Mouse (Mus musculus): Measurements from ENCODE around the gene Tmem184b.
A peak's percentile ranks its signal among the peaks of the same experiment; 100 is the strongest.

Tmem184b gene

GRCm38 (mm10) chr15:79396736-79397135 lies 6.6 kb downstream of the Tmem184b start:
- DNase-seq: no peak

DNA sequence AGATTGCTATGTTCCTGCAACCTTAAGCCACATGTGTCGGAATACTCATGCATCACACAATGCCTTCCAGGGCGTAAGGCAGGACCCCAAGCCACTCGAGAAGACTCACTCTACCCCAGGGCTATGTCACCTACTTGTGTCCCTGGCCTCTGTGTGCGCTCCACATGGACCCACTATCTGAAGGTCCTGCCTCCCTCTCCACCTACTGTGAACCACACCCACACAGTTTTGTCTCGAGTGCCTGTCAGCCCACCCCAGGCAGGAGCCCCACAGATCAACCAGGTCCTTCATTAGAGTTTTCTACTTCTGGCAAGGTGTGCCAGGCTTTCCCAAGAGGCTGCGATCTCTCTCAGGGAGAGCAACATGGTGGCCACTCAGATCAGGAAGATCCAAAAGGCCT lies 8.1 kb downstream of the Tmem184b start:
- no peak for DNase-seq

DNA sequence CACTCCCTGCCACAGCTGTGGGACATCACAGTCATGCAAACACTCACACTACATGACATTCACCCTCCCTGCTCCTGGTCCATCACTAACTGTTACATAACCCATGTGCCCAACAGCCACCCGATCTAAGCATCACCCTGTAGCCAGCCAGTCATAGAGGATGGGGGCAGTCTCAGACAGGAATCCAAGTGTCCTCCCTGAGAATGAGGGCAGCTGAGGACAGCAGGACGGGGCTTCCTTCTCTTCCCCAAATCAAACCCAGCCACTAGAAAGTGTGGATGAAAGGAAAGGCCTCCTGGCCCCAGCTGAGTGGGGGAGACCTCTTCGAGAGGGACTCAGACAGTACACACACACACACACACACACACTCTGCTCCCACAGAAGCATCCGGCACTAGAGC lies 8.5 kb downstream of the Tmem184b start:
- no peak for DNase-seq

DNA sequence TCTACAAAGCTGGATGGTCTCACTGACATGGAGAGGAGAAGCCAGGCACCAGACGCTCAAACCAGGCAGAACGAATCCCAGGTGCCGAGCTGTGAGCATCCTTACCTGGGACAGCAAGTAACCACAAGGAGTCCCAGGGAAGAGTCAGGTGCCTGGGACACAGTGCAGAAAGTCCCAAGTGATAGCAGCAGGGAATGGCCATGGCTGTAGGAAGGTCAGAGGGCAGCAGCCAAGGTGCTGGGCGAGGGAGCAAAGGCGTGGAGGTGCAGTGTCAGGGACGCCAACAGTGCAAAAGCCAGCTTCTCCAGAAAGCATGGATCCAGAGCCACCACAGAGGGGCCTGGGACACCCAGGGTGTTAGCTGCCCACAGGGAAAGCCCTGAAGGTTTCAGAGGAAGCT lies 10.3 kb downstream of the Tmem184b start:
- DNase-seq: no peak

GRCm38 (mm10) chr15:79392527-79392926 lies 10.8 kb downstream of the Tmem184b start:
- DNase-seq: no peak

GRCm38 (mm10) chr15:79391447-79392093 lies 11.8 kb downstream of the Tmem184b start:
- no peak for DNase-seq

GRCm38 (mm10) chr15:79390434-79390833 lies 12.9 kb downstream of the Tmem184b start:
- DNase-seq: no peak

DNA sequence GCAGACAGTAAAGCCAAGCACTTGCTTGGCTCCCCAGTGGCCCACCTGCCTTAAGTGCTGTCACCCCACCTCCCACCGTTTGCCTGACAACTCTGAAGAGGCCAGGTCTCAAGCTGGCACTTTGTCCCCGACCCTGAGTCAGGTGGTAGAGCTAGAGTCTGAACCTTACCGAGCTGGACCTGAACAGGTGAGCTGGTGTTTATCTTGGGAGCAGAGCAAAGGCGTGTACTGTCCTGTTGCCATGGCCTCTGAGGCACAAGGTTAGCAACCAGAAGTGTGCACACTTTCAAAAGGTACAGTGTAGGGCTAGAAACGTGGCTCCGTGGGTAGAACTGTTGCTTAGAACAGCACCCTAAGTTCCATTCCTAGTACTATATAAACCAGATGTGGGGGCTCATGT lies 15.2 kb downstream of the Tmem184b start:
- no peak for DNase-seq

GRCm38 (mm10) chr15:79387611-79388010 lies 15.8 kb downstream of the Tmem184b start:
- no peak for DNase-seq

DNA sequence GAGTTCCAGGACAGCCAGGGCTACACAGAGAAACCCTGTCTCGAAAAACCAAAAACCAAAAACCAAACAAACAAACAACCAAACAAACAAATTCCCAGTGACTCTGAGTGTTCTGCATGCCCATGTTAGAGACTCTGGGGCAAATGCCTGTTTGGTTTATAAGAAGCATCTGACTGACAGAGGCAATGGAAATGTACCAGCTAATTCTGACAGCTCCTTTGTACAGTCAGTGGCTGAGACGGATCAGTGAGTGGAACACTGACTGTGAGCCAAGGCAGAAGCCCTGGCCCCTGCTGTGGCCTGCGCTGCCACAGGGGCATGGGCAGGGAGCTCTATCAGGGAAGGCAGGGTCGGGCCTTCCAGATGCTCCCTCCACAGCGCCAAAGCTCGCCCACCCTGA lies 16.3 kb downstream of the Tmem184b start:
- no peak for DNase-seq

DNA sequence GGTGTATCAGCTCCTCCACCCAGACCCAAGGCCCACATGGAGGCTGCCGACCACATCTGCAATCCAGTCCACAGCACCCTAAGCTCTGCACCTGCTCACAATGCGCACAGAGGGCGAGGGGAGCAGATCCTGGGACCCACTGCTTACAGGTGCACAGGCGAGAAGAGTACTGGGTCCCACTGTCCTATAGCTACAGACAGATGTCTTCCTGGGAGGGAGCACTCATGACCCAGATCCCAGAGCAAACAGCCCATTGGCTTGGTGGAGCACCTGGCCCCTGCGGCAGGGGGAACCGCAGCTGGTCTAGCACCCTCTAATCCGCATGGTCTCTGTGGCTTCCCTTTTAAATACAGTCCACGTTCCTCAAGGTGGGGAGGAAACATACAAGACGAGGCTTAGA lies 21.7 kb downstream of the Tmem184b start:
- DNase-seq: no peak

DNA sequence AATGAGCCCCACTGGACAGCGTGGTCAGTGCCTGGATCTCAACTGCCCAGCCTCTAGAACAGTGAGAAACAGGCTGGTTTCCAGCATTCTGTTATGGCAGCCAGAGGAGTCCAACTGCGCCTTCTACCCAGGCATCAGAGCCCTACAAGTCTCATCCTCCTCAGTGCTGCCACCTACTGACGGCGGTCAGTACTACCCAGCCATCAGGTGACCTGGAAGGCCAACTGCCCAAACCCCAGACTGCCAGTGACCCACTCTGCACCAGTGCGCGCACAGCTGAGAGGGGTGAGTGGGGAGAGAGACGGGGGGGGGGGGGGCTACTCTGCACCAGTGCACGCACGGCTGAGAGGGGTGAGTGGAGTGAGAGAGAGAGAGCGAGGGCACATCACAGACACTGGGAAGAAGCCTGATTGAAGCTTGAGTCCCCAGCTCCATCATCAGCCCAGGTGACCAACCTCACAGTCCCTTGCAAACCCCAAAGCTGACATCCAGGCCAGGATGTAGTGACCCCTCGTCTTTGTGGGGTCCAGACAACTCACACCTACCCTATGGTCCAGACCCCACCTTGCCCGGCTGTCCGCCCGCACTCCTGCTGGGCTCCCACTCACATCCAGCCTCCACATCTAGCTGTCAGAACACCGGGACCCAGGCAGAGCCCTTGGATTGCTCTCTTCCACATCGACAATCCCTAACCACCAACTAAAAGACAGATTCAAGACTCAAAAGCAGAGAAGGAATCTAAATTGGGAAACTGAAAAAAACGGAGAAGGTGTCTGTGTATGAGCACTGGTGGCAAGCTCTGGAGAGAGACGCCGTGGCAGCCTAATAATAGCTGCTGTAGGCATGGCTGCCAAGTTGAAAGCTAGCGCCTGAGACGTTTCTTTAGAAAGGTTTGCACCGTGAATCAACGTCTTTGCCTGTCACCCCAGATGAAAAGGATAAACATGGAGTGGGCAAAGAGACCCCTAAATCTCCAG lies 22.6 kb downstream of the Tmem184b start:
- DNase-seq: peak; percentile 72

DNA sequence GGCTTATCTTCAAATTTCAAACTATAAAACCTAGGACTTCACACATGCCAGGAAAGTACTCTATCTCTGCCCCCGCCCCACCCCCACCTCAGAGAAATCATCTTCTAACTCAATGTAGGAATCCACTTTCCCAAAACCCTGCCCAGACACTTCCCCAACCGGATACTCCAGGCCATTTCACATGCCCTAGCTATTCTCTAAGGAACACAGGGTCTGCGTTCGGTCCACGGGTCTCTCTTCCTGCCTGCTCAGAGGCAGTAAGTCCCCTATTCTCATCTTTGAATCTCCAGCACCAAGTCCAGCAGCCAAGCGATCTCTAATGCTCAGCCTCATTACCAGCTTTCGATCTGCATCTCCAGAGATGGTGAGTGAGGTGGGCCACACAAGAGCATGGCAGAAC lies 23.7 kb downstream of the Tmem184b start:
- no peak for DNase-seq

GRCm38 (mm10) chr15:79378608-79379007 lies 24.8 kb downstream of the Tmem184b start:
- no peak for DNase-seq

DNA sequence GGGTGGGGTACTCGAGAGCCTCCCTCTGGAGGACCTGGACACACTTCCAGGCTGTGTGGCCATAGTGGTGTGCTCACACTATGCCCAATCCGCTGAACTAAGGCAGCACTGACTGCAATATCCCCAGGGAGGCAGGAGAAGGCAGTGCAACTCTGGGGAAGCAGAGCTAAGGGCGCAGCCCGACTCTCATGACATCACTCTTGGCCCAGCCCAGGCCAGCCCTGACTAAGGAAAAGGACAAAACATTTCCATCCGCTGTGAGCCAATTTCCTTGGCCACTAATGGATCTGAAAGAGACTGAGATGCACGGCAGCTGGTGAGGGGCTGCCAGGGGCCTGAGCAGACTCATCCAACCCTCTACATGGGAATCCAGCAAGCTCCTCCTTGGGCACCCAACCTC lies 25.7 kb downstream of the Tmem184b start:
- no peak for DNase-seq

DNA sequence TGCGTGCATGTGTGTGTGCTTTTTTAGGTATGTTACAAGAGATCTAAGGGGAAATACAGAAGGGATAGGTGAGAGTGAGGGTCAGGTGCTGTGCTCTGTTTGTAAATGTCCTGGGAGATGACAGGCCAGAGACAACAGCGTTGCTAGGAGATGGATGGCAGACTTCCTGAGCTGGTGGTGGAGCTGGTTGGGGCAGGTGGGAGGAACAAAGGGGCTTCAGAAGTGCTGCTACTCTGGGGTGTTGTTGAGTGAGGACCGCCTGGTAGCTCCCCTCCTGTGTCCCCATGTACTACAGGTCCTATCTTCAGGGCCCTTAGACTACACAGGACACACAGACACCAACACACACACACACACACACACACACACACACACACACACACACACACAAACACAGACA lies 28.6 kb downstream of the Tmem184b start:
- no peak for DNase-seq

DNA sequence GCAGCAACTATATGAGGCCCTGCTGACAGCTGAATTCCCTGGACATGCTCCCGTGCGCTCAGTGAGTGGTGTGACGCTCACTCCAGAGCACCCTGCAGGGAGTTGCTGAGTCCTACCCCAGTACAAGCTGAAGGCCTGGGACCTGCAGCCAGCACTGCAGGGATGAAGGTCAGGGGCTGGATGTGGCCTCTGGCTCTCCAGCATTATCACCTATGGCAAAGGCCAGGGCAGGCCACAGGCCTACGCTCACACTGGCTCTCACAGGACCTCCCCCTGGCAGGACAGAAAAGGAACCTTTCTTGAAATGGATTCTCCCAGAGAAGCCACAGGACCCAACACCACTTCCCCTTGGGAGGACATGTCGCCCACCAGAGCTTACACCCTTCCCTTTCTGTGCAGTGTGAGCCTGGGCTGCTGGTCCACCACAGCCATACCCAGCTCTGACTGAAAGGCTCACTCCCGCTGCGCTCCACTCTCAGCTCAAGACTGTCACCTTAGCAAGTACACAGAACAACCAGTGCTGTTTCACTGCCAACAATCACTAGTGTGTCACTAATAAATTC lies 33.0 kb downstream of the Tmem184b start:
- DNase-seq: no peak

- no peak for DNase-seq
Observed at GRCm38 (mm10) chr15:79369452-79370280, 33.7 kb downstream of the Tmem184b start.

GRCm38 (mm10) chr15:79368861-79369440 lies 34.4 kb downstream of the Tmem184b start:
- no peak for DNase-seq

DNA sequence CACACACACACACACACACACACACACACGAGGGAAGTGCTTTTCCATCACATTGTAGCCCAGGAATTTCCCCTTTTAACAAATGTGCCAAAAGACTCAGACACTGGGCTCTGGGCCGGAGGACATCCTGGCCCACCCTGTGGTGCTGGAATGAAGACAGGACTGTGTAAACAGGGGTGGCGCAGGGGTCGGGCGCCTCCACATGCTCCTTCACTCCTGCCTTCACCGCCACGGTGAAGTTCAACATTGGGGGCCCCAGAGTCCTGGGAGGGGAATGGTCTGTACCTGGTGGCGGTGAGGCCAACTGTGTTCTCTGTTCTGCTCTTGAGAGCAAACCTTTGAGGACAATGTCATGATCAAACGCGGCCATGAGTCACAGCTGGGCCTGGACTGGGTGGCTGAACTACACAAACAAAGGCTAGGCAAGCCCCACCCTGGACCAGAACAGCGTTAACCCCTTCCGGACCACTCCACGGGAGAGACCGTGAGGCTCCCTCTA lies 35.0 kb downstream of the Tmem184b start:
- DNase-seq: no peak

DNA sequence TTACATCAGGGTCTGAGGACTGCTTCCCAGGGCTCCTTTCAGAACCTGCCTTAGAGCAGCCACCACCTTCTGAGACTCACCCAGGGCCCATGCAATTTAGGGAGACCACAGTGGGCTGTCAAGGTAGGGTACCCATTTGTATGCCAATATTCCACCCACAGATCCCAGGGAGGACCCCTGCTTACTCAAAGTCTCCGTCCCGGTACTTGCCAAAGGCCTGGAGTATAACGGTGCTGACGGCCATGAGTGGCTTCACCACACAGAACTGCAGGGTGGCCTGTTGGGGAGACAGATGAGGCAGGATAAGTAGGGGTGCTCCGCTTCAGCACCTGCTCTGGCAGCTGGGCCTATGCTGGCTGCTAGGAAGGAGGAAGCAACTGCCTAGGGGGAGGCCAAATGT lies 37.0 kb downstream of the Tmem184b start:
- no peak for DNase-seq

GRCm38 (mm10) chr15:79365068-79365467 lies 38.3 kb downstream of the Tmem184b start:
- DNase-seq: no peak

Data from cerebellum, adult 11-12 months (tissue).